Mouse (Mus musculus) mouse embryonic stem cell (cell line): ENCODE measurements around the gene Cfap44.
"Not testable (repeated sequence)": the region's sequence is repeated elsewhere in the genome, so short reads cannot be mapped to it uniquely, and the experiment has no call there.

Experiments used
- in situ Hi-C, 2 experiments: fragments of 300-500 bp; cut with MboI; formaldehyde crosslinking; loops; 1 replicate in 1 of 2; 3 replicates in 1 of 2; pipeline ENCODE4 v1.14.3; 2019 to 2020; ENCODE audit warnings: low sequenced_read_pairs in 2 of 2, low pct_unique_long_range_greater_than_20kb in 1 of 2, mixed read lengths in 1 of 2; ENCODE audit not compliant: unreplicated experiment in 1 of 2

The Cfap44 gene

GRCm38 (mm10) chr16:44417596-44417995 lies 23.0 kb downstream of the Cfap44 start:
- in situ Hi-C loops, result no loop called here

DNA sequence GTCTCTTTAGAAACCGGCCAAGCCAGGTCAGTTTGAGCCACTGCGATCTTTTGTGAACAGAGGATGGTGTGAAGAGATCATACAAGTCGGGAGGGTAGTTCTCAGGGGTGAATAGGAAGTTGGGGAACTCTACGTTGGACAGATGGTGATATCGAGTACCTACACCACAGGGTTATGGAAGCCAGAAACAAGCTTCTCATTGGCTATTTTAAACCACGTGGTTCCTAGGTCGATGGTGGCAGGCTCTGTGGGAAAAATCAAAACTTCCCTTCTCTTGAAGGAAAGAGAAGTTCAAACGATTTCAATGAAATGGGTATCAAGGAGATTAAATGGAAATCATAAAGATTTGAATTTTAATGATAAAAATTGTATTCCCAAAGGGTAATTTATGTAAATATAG lies 27.1 kb downstream of the Cfap44 start:
- in situ Hi-C loops, result no loop called here

DNA sequence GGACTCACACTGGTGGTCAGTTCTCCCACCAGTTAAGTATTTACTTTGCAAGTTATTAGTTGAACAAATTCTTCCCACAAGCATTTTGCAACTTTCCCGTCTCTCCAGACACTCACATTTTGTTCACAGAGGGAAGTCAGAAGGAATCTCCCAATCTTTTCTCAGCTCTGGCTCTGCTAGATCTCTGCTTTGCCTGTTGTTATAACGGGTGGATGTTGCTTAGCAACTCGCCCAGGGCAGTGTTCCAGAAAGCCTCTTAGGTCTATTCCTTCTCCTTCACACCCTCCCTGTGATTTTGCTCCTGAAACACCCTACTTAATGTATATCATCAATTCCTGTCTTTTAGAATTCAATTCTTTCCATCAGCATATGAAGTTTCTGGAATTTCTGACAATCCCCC lies 28.9 kb downstream of the Cfap44 start:
- in situ Hi-C loops, result no loop called here

DNA sequence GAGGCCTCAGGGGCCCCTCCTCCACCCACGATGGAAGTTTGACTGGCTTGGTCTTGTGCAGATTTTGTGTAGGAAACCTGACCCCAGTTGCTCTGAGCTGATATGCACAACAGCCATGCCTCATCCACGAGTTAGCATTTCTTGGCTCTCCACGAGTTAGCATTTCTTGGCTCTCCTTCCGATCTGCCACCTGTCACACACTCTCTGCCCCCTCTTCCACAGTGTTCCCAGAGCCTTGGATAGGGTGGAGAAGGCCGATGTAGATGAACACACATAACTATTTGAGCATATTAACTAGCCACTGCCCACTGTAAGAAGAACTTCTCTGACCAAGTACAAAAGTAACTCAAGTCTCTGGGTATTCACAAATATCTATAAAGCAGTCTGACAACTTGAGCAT lies 33.9 kb downstream of the Cfap44 start:
- in situ Hi-C loops, result no loop called here

GRCm38 (mm10) chr16:44430021-44430420 lies 35.4 kb downstream of the Cfap44 start:
- in situ Hi-C loops, result no loop called here

- in situ Hi-C loops, result no loop called here
Observed at GRCm38 (mm10) chr16:44434931-44435330, 40.3 kb downstream of the Cfap44 start.

DNA sequence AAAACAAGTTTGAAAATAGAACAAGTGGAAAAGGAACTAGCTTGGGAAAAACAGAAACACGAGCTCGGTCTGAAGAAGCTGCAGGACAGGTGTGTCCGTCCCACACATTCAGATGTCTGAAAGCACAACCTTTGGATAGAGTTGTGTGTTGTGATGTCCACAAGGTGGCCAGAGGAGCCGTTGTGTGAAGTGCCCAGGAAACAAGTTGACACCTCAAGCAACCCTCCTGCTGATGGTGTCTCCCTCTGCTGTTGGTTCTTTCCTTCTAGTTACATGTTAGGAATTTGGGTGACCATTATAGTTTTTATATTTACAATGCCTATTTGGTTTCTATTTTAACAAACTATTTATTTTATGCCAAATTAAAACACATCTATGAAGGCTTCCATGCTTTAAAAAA lies 40.9 kb downstream of the Cfap44 start:
- in situ Hi-C loops, result no loop called here

GRCm38 (mm10) chr16:44441913-44442312 lies 47.3 kb downstream of the Cfap44 start:
- in situ Hi-C loops, result not testable (repeated sequence)

DNA sequence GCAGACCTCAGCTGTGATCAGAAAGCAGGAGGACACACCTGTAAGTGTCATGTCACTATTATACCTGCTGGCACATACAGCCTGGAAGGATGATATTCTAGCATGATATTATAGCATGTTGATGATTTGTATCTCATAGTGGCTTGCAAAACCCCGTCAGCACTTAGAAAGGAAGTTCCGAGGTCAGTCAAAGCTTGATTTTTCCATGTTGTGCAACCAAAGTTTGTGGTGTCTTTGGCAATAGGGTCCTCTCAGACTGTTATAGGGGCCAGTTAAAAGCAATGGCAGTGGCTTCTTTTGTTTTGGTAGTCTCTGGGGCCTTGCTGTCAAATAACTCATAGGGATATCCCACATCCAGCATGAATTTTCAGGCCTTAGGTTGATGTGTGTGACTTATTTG lies 63.3 kb downstream of the Cfap44 start:
- in situ Hi-C loops, result no loop called here

- in situ Hi-C loops, result no loop called here
Observed at GRCm38 (mm10) chr16:44458826-44459225, 64.2 kb downstream of the Cfap44 start.

- in situ Hi-C loops, result no loop called here
Observed at GRCm38 (mm10) chr16:44460922-44461321, 66.3 kb downstream of the Cfap44 start.

DNA sequence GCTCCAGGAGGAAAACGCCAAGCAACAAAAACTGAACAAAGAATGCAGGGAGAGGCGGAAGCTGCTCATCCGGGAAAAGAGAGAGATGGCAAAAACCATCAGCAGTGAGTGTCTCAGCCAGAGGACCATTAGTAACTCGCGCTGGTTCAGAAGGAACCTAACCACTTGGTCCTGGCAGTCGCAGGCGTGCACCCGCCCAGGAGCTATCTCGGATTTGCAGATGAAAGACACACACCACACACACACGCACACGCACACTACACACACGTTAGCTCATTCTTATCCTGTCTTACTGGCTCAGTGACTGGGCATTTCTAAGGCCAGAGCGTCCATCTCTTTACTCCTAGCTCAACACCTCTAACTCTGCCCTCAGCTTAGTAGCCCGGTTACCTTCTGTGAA lies 80.7 kb downstream of the Cfap44 start:
- in situ Hi-C loops, result loop anchor here in 1 of 2 experiments (25.0 kb wide), 1 partner anchor 612 kb away; the partner anchor contains the start of gene Ccdc80

DNA sequence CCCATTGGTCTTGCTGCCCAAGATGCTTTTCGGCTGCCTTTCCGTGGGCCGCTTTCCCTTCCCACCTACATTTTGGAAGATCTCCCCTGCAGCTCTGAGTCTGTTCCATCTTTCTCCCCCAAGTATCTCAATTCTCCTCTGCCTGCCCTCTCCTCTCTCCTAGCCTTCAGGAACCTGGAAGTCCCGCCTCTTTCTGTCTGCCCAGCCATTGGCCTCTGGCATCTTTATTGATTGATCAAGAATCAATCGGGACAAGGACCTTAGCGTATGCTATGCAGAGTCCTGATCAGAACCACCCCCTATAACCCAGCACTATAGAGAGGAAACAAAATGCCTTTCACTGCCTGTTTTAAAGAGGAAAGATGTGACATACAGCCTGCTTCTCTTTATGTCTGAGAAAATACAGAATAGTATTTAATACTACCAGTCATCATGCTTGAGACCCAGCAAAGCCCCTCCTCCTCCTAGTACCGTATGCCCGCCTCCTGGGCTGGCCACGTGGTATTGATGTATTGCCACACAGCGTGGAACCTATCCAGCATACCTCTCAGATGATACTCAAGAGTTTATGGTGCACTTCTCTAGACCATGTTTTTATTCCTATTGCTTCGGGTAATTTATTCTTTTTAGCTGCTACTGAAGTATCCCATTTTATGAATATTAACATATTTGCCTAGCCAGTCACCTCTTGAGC lies 81.2 kb downstream of the Cfap44 start:
- in situ Hi-C loops, result loop anchor here in 1 of 2 experiments (25.0 kb wide), 1 partner anchor 611 kb away; the partner anchor contains the start of gene Ccdc80

GRCm38 (mm10) chr16:44478767-44479166 lies 84.2 kb downstream of the Cfap44 start:
- in situ Hi-C loops, result loop anchor here in 1 of 2 experiments (25.0 kb wide), 1 partner anchor 609 kb away; the partner anchor contains the start of gene Ccdc80

- in situ Hi-C loops, result loop anchor here (10.0 to 25.0 kb wide), 2 partner anchors 215 to 607 kb away; partner anchors contain the start of gene Ccdc80 (in 1 of the 2)
Observed at GRCm38 (mm10) chr16:44479852-44480251, 85.3 kb downstream of the Cfap44 start.

- in situ Hi-C loops, result loop anchor here (10.0 to 25.0 kb wide), 2 partner anchors 214 to 607 kb away; partner anchors contain the start of gene Ccdc80 (in 1 of the 2)
Observed at GRCm38 (mm10) chr16:44480616-44481015, 86.0 kb downstream of the Cfap44 start.

GRCm38 (mm10) chr16:44481599-44482593 lies 87.3 kb downstream of the Cfap44 start:
- in situ Hi-C loops, result loop anchor here (10.0 to 25.0 kb wide), 2 partner anchors 213 to 605 kb away; partner anchors contain the start of gene Ccdc80 (in 1 of the 2)

DNA sequence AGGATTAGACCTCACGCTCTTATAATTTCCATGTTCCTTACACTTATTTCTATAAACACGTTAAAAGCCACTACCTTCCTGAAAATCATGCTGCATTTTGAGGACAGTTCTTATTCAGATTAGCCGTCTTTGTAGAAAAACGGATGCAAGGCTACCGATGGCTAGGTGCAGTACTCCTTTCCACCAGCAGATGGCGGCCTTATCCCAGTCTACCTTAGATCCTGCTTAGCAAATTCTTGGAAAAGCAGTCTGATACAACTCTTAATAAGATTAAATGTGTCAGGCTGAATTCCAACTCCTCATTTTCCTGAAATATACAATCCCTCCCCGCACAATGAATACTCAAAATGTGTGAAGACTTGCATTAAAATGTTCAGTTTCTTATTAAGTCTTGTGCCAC lies 89.5 kb downstream of the Cfap44 start:
- in situ Hi-C loops, result loop anchor here (10.0 to 25.0 kb wide), 2 partner anchors 211 to 603 kb away; partner anchors contain the start of gene Ccdc80 (in 1 of the 2)

DNA sequence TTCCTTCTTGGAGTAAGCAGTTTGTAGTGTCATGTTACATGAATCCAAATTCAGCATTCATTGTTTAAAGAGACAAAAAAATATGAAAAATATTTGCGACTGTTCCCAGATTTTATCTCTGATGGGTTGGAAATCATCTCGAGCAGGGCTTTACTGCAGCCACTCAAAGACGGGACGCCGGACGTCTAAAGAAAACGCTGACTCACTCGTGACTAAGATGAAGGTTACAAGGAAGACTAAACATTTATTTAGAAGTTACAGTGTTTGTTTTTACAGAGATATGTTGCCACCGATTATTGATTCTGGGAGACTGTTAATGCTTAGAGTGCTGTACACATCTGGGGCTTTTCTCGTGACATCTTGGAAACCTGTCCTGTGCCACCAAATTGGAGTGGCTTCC lies 90.2 kb downstream of the Cfap44 start:
- in situ Hi-C loops, result loop anchor here (10.0 to 25.0 kb wide), 2 partner anchors 210 to 602 kb away; partner anchors contain the start of gene Ccdc80 (in 1 of the 2)
